Mouse (Mus musculus): ENCODE measurements around the gene Bfar. TPM values are rescaled to one million over a fixed set of nuclear protein-coding genes. Genes with fewer than 3 reads are reported as not detected.
"Not testable (repeated sequence)": the region's sequence is repeated elsewhere in the genome, so short reads cannot be mapped to it uniquely, and the experiment has no call there.

Gene Bfar
- polyA plus RNA-seq, 2 experiments: 10.3 to 11.0 TPM

GRCm38 (mm10) chr16:13668402-13669108, 3.1 kb upstream of the Bfar start:
- 56% methylated on average over 10 of the region's 10 CpGs for WGBS (ENCODE audit: insufficient replicate concordance)
- no peak for TF ChIP-seq CTCF (IDR thresholded peaks at IDR 0.05; ENCODE audit: low read depth)
- no peak for TF ChIP-seq EP300 (IDR thresholded peaks at IDR 0.05; ENCODE audit: low read depth)
- Histone ChIP-seq H3K4me1 (replicated peaks; ENCODE audit: control insufficient read depth in 2 of 2, insufficient read depth in 2 of 2, low read length in 1 of 2) (peaks cover 22 to 29% of the 10 kb centered on the region in 2 experiments), H3K4me2 (ENCODE audit: low read depth) (peak overlapping the region; percentile 96), H3K36me3 (replicated peaks; ENCODE audit: control insufficient read depth, insufficient read depth, low read depth) (peaks cover 7% of the 10 kb centered on the region), H3K4me3 (ENCODE audit: insufficient read depth in 1 of 2, low read depth in 2 of 2, low read length in 2 of 2) (peak overlapping the region in 1 of 2 experiments; percentile 92; a peak in 3 of 4 replicates), H3K9ac (replicated peaks) (peak overlapping the region; percentile 84; the same call in 1 of the 2 replicates), H3K27ac (peak overlapping the region; percentile 71), H3K27me3 (ENCODE audit: control insufficient read depth, insufficient read depth, low read length) (no peaks in the 10 kb centered on the region), H3K9me3 (ENCODE audit: control insufficient read depth, low read length) (no peaks in the 10 kb centered on the region)
- DNase-seq (ENCODE audit: low read depth in 3 of 3, low spot score in 3 of 3) (peak; percentile 54 to 72 (median 59)), ATAC-seq (ENCODE audit: insufficient read depth) (no peak)

GRCm38 (mm10) chr16:13669282-13669681, 2.4 kb upstream of the Bfar start:
- no peak overlapping the region for H3K9ac ChIP-seq (replicated peaks)
- no peak for DNase-seq (ENCODE audit: low read depth in 3 of 3, low spot score in 3 of 3)
- H3K4me2 ChIP-seq (ENCODE audit: low read depth): no peak overlapping the region; the same call in 1 of the 2 replicates
- H3K9me3 ChIP-seq (ENCODE audit: control insufficient read depth, low read length): no peaks in the 10 kb centered on the region
- H3K27me3 ChIP-seq (ENCODE audit: control insufficient read depth, insufficient read depth, low read length): no peaks in the 10 kb centered on the region
- WGBS (ENCODE audit: insufficient replicate concordance): 84% methylated on average over 1 of the region's 1 CpGs
- H3K27ac ChIP-seq: peak overlapping the region; percentile 17; the same call in 1 of the 2 replicates
- TF ChIP-seq EP300 (IDR thresholded peaks at IDR 0.05; ENCODE audit: low read depth) (no peak), CTCF (IDR thresholded peaks at IDR 0.05; ENCODE audit: low read depth) (no peak)
- H3K4me1 ChIP-seq (replicated peaks; ENCODE audit: control insufficient read depth in 2 of 2, insufficient read depth in 2 of 2, low read length in 1 of 2): peaks cover 22 to 29% of the 10 kb centered on the region in 2 experiments
- ATAC-seq (ENCODE audit: insufficient read depth): no peak
- peaks cover 6% of the 10 kb centered on the region for H3K36me3 ChIP-seq (replicated peaks; ENCODE audit: control insufficient read depth, insufficient read depth, low read depth)
- no peak overlapping the region for H3K4me3 ChIP-seq (ENCODE audit: insufficient read depth in 1 of 2, low read depth in 2 of 2, low read length in 2 of 2)

- not testable (repeated sequence) for H3K36me3 ChIP-seq (replicated peaks; ENCODE audit: control insufficient read depth, insufficient read depth, low read depth); H3K27me3 ChIP-seq (ENCODE audit: control insufficient read depth, insufficient read depth, low read length); H3K9ac ChIP-seq (replicated peaks); H3K9me3 ChIP-seq (ENCODE audit: control insufficient read depth, low read length); DNase-seq (ENCODE audit: low read depth in 3 of 3, low spot score in 3 of 3); ATAC-seq (ENCODE audit: insufficient read depth)
- WGBS (ENCODE audit: insufficient replicate concordance): 39% methylated on average over 5 of the region's 5 CpGs
- H3K27ac ChIP-seq: peak overlapping the region; percentile 85; the same call in 1 of the 2 replicates
- H3K4me3 ChIP-seq (ENCODE audit: insufficient read depth in 1 of 2, low read depth in 2 of 2, low read length in 2 of 2): peak overlapping the region in 1 of 2 experiments; percentile 79; a peak in 2 of 4 replicates
- peaks cover 22 to 29% of the 10 kb centered on the region in 2 experiments for H3K4me1 ChIP-seq (replicated peaks; ENCODE audit: control insufficient read depth in 2 of 2, insufficient read depth in 2 of 2, low read length in 1 of 2)
- peak overlapping the region; percentile 88 for H3K4me2 ChIP-seq (ENCODE audit: low read depth)
Measured at GRCm38 (mm10) chr16:13670896-13671295, 762 bp upstream of the Bfar start.

GRCm38 (mm10) chr16:13672386-13672898, 784 bp downstream of the Bfar start:
- Histone ChIP-seq H3K9me3 (ENCODE audit: control insufficient read depth, low read length) (no peaks in the 10 kb centered on the region), H3K4me2 (ENCODE audit: low read depth) (peak overlapping the region; percentile 88), H3K27ac (peak overlapping the region; percentile 85), H3K36me3 (replicated peaks; ENCODE audit: control insufficient read depth, insufficient read depth, low read depth) (peaks cover 6% of the 10 kb centered on the region), H3K9ac (replicated peaks) (peak overlapping the region; percentile 83), H3K4me3 (ENCODE audit: insufficient read depth in 1 of 2, low read depth in 2 of 2, low read length in 2 of 2) (peak overlapping the region; percentile 79 to 96), H3K27me3 (ENCODE audit: control insufficient read depth, insufficient read depth, low read length) (no peaks in the 10 kb centered on the region), H3K4me1 (replicated peaks; ENCODE audit: control insufficient read depth in 2 of 2, insufficient read depth in 2 of 2, low read length in 1 of 2) (peaks cover 18 to 24% of the 10 kb centered on the region in 2 experiments)
- under 1% methylated on average over 20 of the region's 20 CpGs for WGBS (ENCODE audit: insufficient replicate concordance)
- no peak for TF ChIP-seq EP300 (IDR thresholded peaks at IDR 0.05; ENCODE audit: low read depth)
- no peak for TF ChIP-seq CTCF (IDR thresholded peaks at IDR 0.05; ENCODE audit: low read depth)
- DNase-seq (ENCODE audit: low read depth in 3 of 3, low spot score in 3 of 3) (peak; percentile 68 to 75 (median 71)), ATAC-seq (ENCODE audit: insufficient read depth) (peak; percentile 60)

- no peak for TF ChIP-seq CTCF (IDR thresholded peaks at IDR 0.05; ENCODE audit: low read depth)
- TF ChIP-seq EP300 (IDR thresholded peaks at IDR 0.05; ENCODE audit: low read depth): no peak
- Histone ChIP-seq H3K4me2 (ENCODE audit: low read depth) (peak overlapping the region; percentile 88), H3K9ac (replicated peaks) (no peak overlapping the region), H3K27ac (no peak overlapping the region), H3K9me3 (ENCODE audit: control insufficient read depth, low read length) (no peaks in the 10 kb centered on the region), H3K27me3 (ENCODE audit: control insufficient read depth, insufficient read depth, low read length) (no peaks in the 10 kb centered on the region), H3K4me3 (ENCODE audit: insufficient read depth in 1 of 2, low read depth in 2 of 2, low read length in 2 of 2) (peak overlapping the region in 1 of 2 experiments; percentile 79; a peak in 2 of 4 replicates), H3K4me1 (replicated peaks; ENCODE audit: control insufficient read depth in 2 of 2, insufficient read depth in 2 of 2, low read length in 1 of 2) (peaks cover 16 to 24% of the 10 kb centered on the region in 2 experiments), H3K36me3 (replicated peaks; ENCODE audit: control insufficient read depth, insufficient read depth, low read depth) (peaks cover 10% of the 10 kb centered on the region)
- ATAC-seq (ENCODE audit: insufficient read depth) (no peak), DNase-seq (ENCODE audit: low read depth in 3 of 3, low spot score in 3 of 3) (no peak)
- 66% methylated on average over 5 of the region's 5 CpGs for WGBS (ENCODE audit: insufficient replicate concordance)
Measured at GRCm38 (mm10) chr16:13673114-13673513, 1.5 kb downstream of the Bfar start.
